Mouse (Mus musculus) heart, adult 2 months (tissue): Measurements from ENCODE around the gene Mbnl2.

Experiments
- CTCF ChIP-seq: fragments of 200-600 bp; IDR thresholded peaks from 2 replicates; pipeline ENCODE4 v1.8.1; 2022; ENCODE audit warnings: antibody characterized with exemption, mild to moderate bottlenecking, moderate library complexity
- EP300 ChIP-seq: fragments of 200-500 bp; IDR thresholded peaks from 2 replicates; pipeline ENCODE4 v1.6.1; 2011; ENCODE audit warnings: low read depth, low read length, control low read depth; ENCODE audit not compliant: insufficient read depth

DNA sequence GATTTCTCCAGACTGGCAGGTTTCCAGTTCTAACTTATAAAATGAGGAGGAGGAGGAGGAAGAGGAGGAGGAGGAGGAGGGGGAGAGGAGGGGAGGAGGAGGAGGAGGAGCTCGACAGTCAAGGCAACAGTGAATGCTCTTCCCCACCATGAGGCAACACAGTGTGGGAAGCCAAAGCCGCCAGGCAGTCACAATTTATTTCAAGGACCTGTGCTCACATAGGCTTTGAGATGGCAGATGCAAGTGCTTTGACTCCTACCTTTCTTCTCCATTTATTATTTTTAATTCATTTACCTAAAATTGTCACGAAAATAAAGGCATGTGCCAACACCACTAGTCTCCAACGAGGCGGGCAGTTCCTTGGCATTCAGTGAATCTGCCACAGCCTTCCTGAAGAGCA, 95.7 kb downstream of the Mbnl2 start:
- TF ChIP-seq EP300 (no peak), CTCF (no peak)
